Mouse (Mus musculus): Measurements from ENCODE around the gene Rnf19b.

Rnf19b gene

GRCm38 (mm10) chr4:129034224-129034623 is 23.8 kb upstream of the Rnf19b start:
- in situ Hi-C loops (cut with MboI; ENCODE audit: low sequenced_read_pairs), result no loop called here

GRCm38 (mm10) chr4:129034706-129035660 is 23.1 kb upstream of the Rnf19b start:
- in situ Hi-C loops (cut with MboI; ENCODE audit: low sequenced_read_pairs), result no loop called here

GRCm38 (mm10) chr4:129035851-129036445 is 22.1 kb upstream of the Rnf19b start:
- in situ Hi-C loops (cut with MboI; ENCODE audit: low sequenced_read_pairs), result no loop called here

GRCm38 (mm10) chr4:129047721-129048421 is 10.2 kb upstream of the Rnf19b start:
- in situ Hi-C loops (cut with MboI; ENCODE audit: low sequenced_read_pairs), result no loop called here

GRCm38 (mm10) chr4:129048501-129049305 is 9.4 kb upstream of the Rnf19b start:
- in situ Hi-C loops (cut with MboI; ENCODE audit: low sequenced_read_pairs), result no loop called here

- in situ Hi-C loops (cut with MboI; ENCODE audit: low sequenced_read_pairs), result no loop called here
Measured at GRCm38 (mm10) chr4:129049306-129050011, 8.6 kb upstream of the Rnf19b start.

- in situ Hi-C loops (cut with MboI; ENCODE audit: low sequenced_read_pairs), result no loop called here
Measured at GRCm38 (mm10) chr4:129050365-129050764, 7.7 kb upstream of the Rnf19b start.

GRCm38 (mm10) chr4:129050901-129051417 is 7.1 kb upstream of the Rnf19b start:
- in situ Hi-C loops (cut with MboI; ENCODE audit: low sequenced_read_pairs), result no loop called here

GRCm38 (mm10) chr4:129051461-129052183 is 6.4 kb upstream of the Rnf19b start:
- in situ Hi-C loops (cut with MboI; ENCODE audit: low sequenced_read_pairs), result no loop called here

- in situ Hi-C loops (cut with MboI; ENCODE audit: low sequenced_read_pairs), result no loop called here
Measured at GRCm38 (mm10) chr4:129054757-129055156, 3.3 kb upstream of the Rnf19b start.

GRCm38 (mm10) chr4:129055562-129055961 is 2.5 kb upstream of the Rnf19b start:
- in situ Hi-C loops (cut with MboI; ENCODE audit: low sequenced_read_pairs), result no loop called here

GRCm38 (mm10) chr4:129057533-129058206 is 401 bp upstream of the Rnf19b start:
- in situ Hi-C loops (cut with MboI; ENCODE audit: low sequenced_read_pairs), result no loop called here

GRCm38 (mm10) chr4:129059125-129059551 is 1.1 kb downstream of the Rnf19b start:
- in situ Hi-C loops (cut with MboI; ENCODE audit: low sequenced_read_pairs), result no loop called here

GRCm38 (mm10) chr4:129059922-129060321 is 1.9 kb downstream of the Rnf19b start:
- in situ Hi-C loops (cut with MboI; ENCODE audit: low sequenced_read_pairs), result no loop called here

- in situ Hi-C loops (cut with MboI; ENCODE audit: low sequenced_read_pairs), result no loop called here
Measured at GRCm38 (mm10) chr4:129061486-129061885, 3.4 kb downstream of the Rnf19b start.

GRCm38 (mm10) chr4:129062281-129063075 is 4.4 kb downstream of the Rnf19b start:
- in situ Hi-C loops (cut with MboI; ENCODE audit: low sequenced_read_pairs), result no loop called here

GRCm38 (mm10) chr4:129065688-129066236 is 7.7 kb downstream of the Rnf19b start:
- in situ Hi-C loops (cut with MboI; ENCODE audit: low sequenced_read_pairs), result no loop called here

All from CH12F3 (cell line).